Mouse (Mus musculus) liver, embryonic 12.5 days (tissue): Measurements from ENCODE around the gene Olfr38. TPM values are rescaled to one million over a fixed set of nuclear protein-coding genes. Genes with fewer than 3 reads are reported as not detected.

Experiments
- ATAC-seq: fragments of 200-750 bp; cut with Nextera tagmentation; 2 replicates; pipeline ENCODE4 v1.8.0; 2017; ENCODE audit warnings: moderate number of reproducible peaks, mild to moderate bottlenecking, moderate library complexity
- H3K27ac ChIP-seq: fragments of 300-500 bp; sonication (generic); 2 replicates; pipeline ENCODE4 v1.5.1; 2016; ENCODE audit warnings: mild to moderate bottlenecking
- H3K27me3 ChIP-seq: fragments of 300-500 bp; sonication (generic); replicated peaks from 2 replicates; pipeline ENCODE4 v1.6.1; 2016; ENCODE audit warnings: mild to moderate bottlenecking, moderate library complexity
- H3K36me3 ChIP-seq: fragments of 300-500 bp; sonication (generic); 2 replicates; pipeline ENCODE4 v1.6.1; 2016; ENCODE audit warnings: mild to moderate bottlenecking, moderate library complexity
- H3K4me1 ChIP-seq: fragments of 300-500 bp; sonication (generic); 2 replicates; pipeline ENCODE4 v1.6.1; 2016
- H3K4me2 ChIP-seq: fragments of 300-500 bp; sonication (generic); 2 replicates; pipeline ENCODE4 v1.6.1; 2016; ENCODE audit warnings: mild to moderate bottlenecking, moderate library complexity
- H3K4me3 ChIP-seq: fragments of 300-500 bp; sonication (generic); 2 replicates; pipeline ENCODE4 v1.5.1; 2016; ENCODE audit warnings: mild to moderate bottlenecking, moderate library complexity
- H3K9ac ChIP-seq: fragments of 300-500 bp; sonication (generic); 2 replicates; pipeline ENCODE4 v1.6.1; 2016; ENCODE audit warnings: mild to moderate bottlenecking, moderate library complexity
- H3K9me3 ChIP-seq: fragments of 300-500 bp; sonication (generic); replicated peaks from 2 replicates; pipeline ENCODE4 v1.6.1; 2016; ENCODE audit warnings: mild to moderate bottlenecking, moderate library complexity
- WGBS: fragments of 180-500 bp; shearing (Covaris S2); methylation state at CpG from one replicate; pipeline ENCODE4 v1.1.7; 2016; ENCODE audit not compliant: insufficient replicate concordance; 5-methylcytosine and 5-hydroxymethylcytosine counted together
- polyA plus RNA-seq: library from polyadenylated mRNA; unstranded; fragments of >200 nt; fragmentation: Nextera tagmentation; extraction: Ambion mirVana; gene quantifications from 2 replicates; pipeline ENCODE4 v1.2.1, GENCODE M21; 2016

The Olfr38 gene
- not detected in 2 replicates for polyA plus RNA-seq

- Histone ChIP-seq H3K4me1 (no peaks in the 10 kb centered on the region), H3K4me3 (no peak within 1 kb of the TSS), H3K4me2 (no peak within 1 kb of the TSS), H3K27me3 (no peaks in the 10 kb centered on the region), H3K27ac (no peak within 1 kb of the TSS), H3K9ac (no peak within 1 kb of the TSS), H3K9me3 (no peaks in the 10 kb centered on the region), H3K36me3 (no peaks in the 10 kb centered on the region)
- ATAC-seq: no peak
- 45% methylated on average over 1 of the region's 1 CpGs for WGBS
Observed at GRCm38 (mm10) chr6:42756104-42756503, at the start of gene Olfr38. TSS of gene Olfr38 (plus strand) at chr6:42756404.

GRCm38 (mm10) chr6:42709291-42710211 is 46.7 kb upstream of the Olfr38 start, which contains the start of gene Tcaf1:
TSS of gene Tcaf1 (minus strand) at chr6:42710088.
- H3K9ac ChIP-seq: peak within 1 kb of the TSS; percentile 61
- peak within 1 kb of the TSS; percentile 55 for H3K4me3 ChIP-seq
- peak within 1 kb of the TSS; percentile 36; the same call in 1 of the 2 replicates for H3K27ac ChIP-seq
- H3K9me3 ChIP-seq: no peaks in the 10 kb centered on the region
- ATAC-seq: peak; percentile 74
- H3K27me3 ChIP-seq: no peaks in the 10 kb centered on the region
- peak within 1 kb of the TSS; percentile 65 for H3K4me2 ChIP-seq
- H3K36me3 ChIP-seq: no peaks in the 10 kb centered on the region
- 10% methylated on average over 28 of the region's 28 CpGs for WGBS
- H3K4me1 ChIP-seq: no peaks in the 10 kb centered on the region

GRCm38 (mm10) chr6:42714668-42715067 is 41.5 kb upstream of the Olfr38 start:
- Histone ChIP-seq H3K4me3 (no peak overlapping the region), H3K4me2 (no peak overlapping the region), H3K27me3 (no peaks in the 10 kb centered on the region), H3K27ac (no peak overlapping the region), H3K4me1 (no peaks in the 10 kb centered on the region), H3K36me3 (no peaks in the 10 kb centered on the region), H3K9me3 (no peaks in the 10 kb centered on the region), H3K9ac (no peak overlapping the region)
- ATAC-seq: no peak
- 38% methylated on average over 8 of the region's 8 CpGs for WGBS

- H3K27me3 ChIP-seq: no peaks in the 10 kb centered on the region
- H3K4me3 ChIP-seq: no peak overlapping the region
- no peaks in the 10 kb centered on the region for H3K9me3 ChIP-seq
- no peaks in the 10 kb centered on the region for H3K36me3 ChIP-seq
- H3K4me1 ChIP-seq: no peaks in the 10 kb centered on the region
- no peak overlapping the region for H3K9ac ChIP-seq
- ATAC-seq: no peak
- H3K4me2 ChIP-seq: no peak overlapping the region
- H3K27ac ChIP-seq: no peak overlapping the region
Observed at GRCm38 (mm10) chr6:42717973-42718372, 38.2 kb upstream of the Olfr38 start.

GRCm38 (mm10) chr6:42739071-42739470 is 17.1 kb upstream of the Olfr38 start, which contains the start of gene Olfr453:
TSS of gene Olfr453 (plus strand) at chr6:42739371.
- no peak within 1 kb of the TSS for H3K27ac ChIP-seq
- no peaks in the 10 kb centered on the region for H3K27me3 ChIP-seq
- ATAC-seq: no peak
- no peaks in the 10 kb centered on the region for H3K9me3 ChIP-seq
- no peak within 1 kb of the TSS for H3K9ac ChIP-seq
- no peaks in the 10 kb centered on the region for H3K36me3 ChIP-seq
- no peak within 1 kb of the TSS for H3K4me2 ChIP-seq
- 80% methylated on average over 1 of the region's 1 CpGs for WGBS
- H3K4me1 ChIP-seq: no peaks in the 10 kb centered on the region
- no peak within 1 kb of the TSS for H3K4me3 ChIP-seq

GRCm38 (mm10) chr6:42742303-42742702 is 13.9 kb upstream of the Olfr38 start:
- Histone ChIP-seq H3K27me3 (no peaks in the 10 kb centered on the region), H3K4me2 (no peak overlapping the region), H3K36me3 (no peaks in the 10 kb centered on the region), H3K9ac (no peak overlapping the region), H3K4me1 (no peaks in the 10 kb centered on the region), H3K27ac (no peak overlapping the region), H3K4me3 (no peak overlapping the region), H3K9me3 (no peaks in the 10 kb centered on the region)
- 61% methylated on average over 5 of the region's 5 CpGs for WGBS
- no peak for ATAC-seq

GRCm38 (mm10) chr6:42747846-42748245 is 8.4 kb upstream of the Olfr38 start:
- Histone ChIP-seq H3K27me3 (no peaks in the 10 kb centered on the region), H3K4me1 (no peaks in the 10 kb centered on the region), H3K27ac (no peak overlapping the region), H3K4me3 (no peak overlapping the region), H3K36me3 (no peaks in the 10 kb centered on the region), H3K9ac (no peak overlapping the region), H3K9me3 (no peaks in the 10 kb centered on the region), H3K4me2 (no peak overlapping the region)
- ATAC-seq: no peak

- H3K27ac ChIP-seq: no peak overlapping the region
- H3K36me3 ChIP-seq: no peaks in the 10 kb centered on the region
- H3K9me3 ChIP-seq: no peaks in the 10 kb centered on the region
- 65% methylated on average over 1 of the region's 1 CpGs for WGBS
- no peak overlapping the region for H3K4me3 ChIP-seq
- no peaks in the 10 kb centered on the region for H3K27me3 ChIP-seq
- no peak overlapping the region for H3K9ac ChIP-seq
- no peaks in the 10 kb centered on the region for H3K4me1 ChIP-seq
- no peak overlapping the region for H3K4me2 ChIP-seq
- ATAC-seq: no peak
Observed at GRCm38 (mm10) chr6:42777066-42777465, 20.9 kb downstream of the Olfr38 start.

GRCm38 (mm10) chr6:42784793-42785192 is 28.6 kb downstream of the Olfr38 start, which contains the start of gene Olfr452:
TSS of gene Olfr452 (plus strand) at chr6:42785093.
- H3K4me1 ChIP-seq: no peaks in the 10 kb centered on the region

GRCm38 (mm10) chr6:42790247-42790948 is 34.2 kb downstream of the Olfr38 start:
- H3K27me3 ChIP-seq: no peaks in the 10 kb centered on the region
- no peak overlapping the region for H3K4me2 ChIP-seq
- 33% methylated on average over 4 of the region's 4 CpGs for WGBS
- H3K9ac ChIP-seq: no peak overlapping the region
- H3K36me3 ChIP-seq: no peaks in the 10 kb centered on the region
- H3K4me3 ChIP-seq: no peak overlapping the region
- ATAC-seq: no peak
- H3K9me3 ChIP-seq: no peaks in the 10 kb centered on the region
- H3K27ac ChIP-seq: no peak overlapping the region
- H3K4me1 ChIP-seq: no peaks in the 10 kb centered on the region

More at GRCm38 (mm10) chr6:42784793-42785192, 28.6 kb downstream of the Olfr38 start, which contains the start of gene Olfr452:
- Histone ChIP-seq H3K4me2 (no peak within 1 kb of the TSS), H3K4me3 (no peak within 1 kb of the TSS), H3K36me3 (no peaks in the 10 kb centered on the region), H3K9ac (no peak within 1 kb of the TSS), H3K9me3 (no peaks in the 10 kb centered on the region), H3K27me3 (no peaks in the 10 kb centered on the region), H3K27ac (no peak within 1 kb of the TSS)
- no peak for ATAC-seq

GRCm38 (mm10) chr6:42790949-42791556 is 34.8 kb downstream of the Olfr38 start:
- Histone ChIP-seq H3K27me3 (no peaks in the 10 kb centered on the region), H3K9ac (no peak overlapping the region), H3K36me3 (no peaks in the 10 kb centered on the region), H3K27ac (no peak overlapping the region), H3K4me2 (no peak overlapping the region), H3K9me3 (no peaks in the 10 kb centered on the region), H3K4me3 (no peak overlapping the region), H3K4me1 (no peaks in the 10 kb centered on the region)
- WGBS: 64% methylated on average over 9 of the region's 9 CpGs
- ATAC-seq: no peak

- no peak overlapping the region for H3K9ac ChIP-seq
- no peaks in the 10 kb centered on the region for H3K4me1 ChIP-seq
- no peaks in the 10 kb centered on the region for H3K9me3 ChIP-seq
- 72% methylated on average over 3 of the region's 3 CpGs for WGBS
- H3K27me3 ChIP-seq: no peaks in the 10 kb centered on the region
- ATAC-seq: no peak
- H3K36me3 ChIP-seq: no peaks in the 10 kb centered on the region
- H3K27ac ChIP-seq: no peak overlapping the region
- no peak overlapping the region for H3K4me3 ChIP-seq
- no peak overlapping the region for H3K4me2 ChIP-seq
Observed at GRCm38 (mm10) chr6:42794982-42795381, 38.8 kb downstream of the Olfr38 start.
